In genomic region chr17:26838911-26839717, GRCm38 (mm10) we compare ENCODE assay signal across 10 mouse cellular contexts. TPM values are rescaled to one million over a fixed set of nuclear protein-coding genes. Genes with fewer than 3 reads are reported as not detected.
DNase-seq lines count a peak whose midpoint lies in the region; ATAC-seq lines count a peak whose summit lies in the region.
"Had no signal": no experiment of that assay in that cellular context is flagged by ENCODE, and none has a peak within 500 bp of the region (broad histone marks: within the 10 kb centered on the region; RNA-seq: fewer than 3 reads in every experiment).

No protein-coding gene starts in this region.

- ATAC-seq in heart, embryonic 16.5 days (replicated peaks; ENCODE audit: extremely low read depth, insufficient read depth, low FRiP score): no peak
- no peak for ATAC-seq in liver, embryonic 13.5 days (ENCODE audit: low read depth)

- WGBS in heart, embryonic 16.5 days: 2% methylated on average over 85 of the region's 87 CpGs
- 1% methylated on average over 87 of the region's 87 CpGs for WGBS in liver, embryonic 13.5 days (ENCODE audit: insufficient replicate concordance)

- peak overlapping the region; percentile 95 for H3K27ac ChIP-seq in heart, embryonic 16.5 days (ENCODE audit: low read length)
- no peak overlapping the region for H3K27ac ChIP-seq in liver, embryonic 13.5 days

- peak overlapping the region; percentile 97 for H3K9ac ChIP-seq in heart, embryonic 16.5 days (ENCODE audit: low read length)
- no peak overlapping the region for H3K9ac ChIP-seq in liver, embryonic 13.5 days

- peaks cover 38% of the 10 kb centered on the region for H3K27me3 ChIP-seq in heart, embryonic 16.5 days (ENCODE audit: control insufficient read depth, insufficient read depth, low read length)
- peaks cover 100% of the 10 kb centered on the region for H3K27me3 ChIP-seq in liver, embryonic 13.5 days

- peak; percentile 18 for DNase-seq in adrenal gland, adult 2 months
- no peak for DNase-seq in adrenal gland, postnatal 25 days
- peak; percentile 73 for DNase-seq in ZHBTc4 (ENCODE audit: low read depth, low spot score)
- no peak for DNase-seq in liver, embryonic 13.5 days
- DNase-seq in spleen, adult 18-20 months: no peak
- DNase-seq in kidney, postnatal 25 days: no peak
- DNase-seq in ovary, postnatal 10 days (ENCODE audit: low spot score): no peak

- peaks cover 9% of the 10 kb centered on the region for H3K4me1 ChIP-seq in heart, embryonic 16.5 days (ENCODE audit: control insufficient read depth, insufficient read depth, low read length)
- 0 out of 2 replicates have a peak, but pooled peaks cover 5% of the 10 kb centered on the region for H3K4me1 ChIP-seq in liver, embryonic 13.5 days (replicated peaks)

- H3K4me2 ChIP-seq in heart, embryonic 16.5 days (ENCODE audit: low read depth, low read length): peak overlapping the region; percentile 76
- no peak overlapping the region for H3K4me2 ChIP-seq in liver, embryonic 13.5 days

- peak overlapping the region; percentile 77 for H3K4me3 ChIP-seq in heart, embryonic 16.5 days (ENCODE audit: low read length)
- peak overlapping the region; percentile 9; the same call in 1 of the 2 replicates for H3K4me3 ChIP-seq in liver, embryonic 13.5 days (replicated peaks)

- peaks cover under 1% of the 10 kb centered on the region; the same call in 1 of the 2 replicates for H3K36me3 ChIP-seq in heart, embryonic 16.5 days (ENCODE audit: control insufficient read depth, insufficient read depth)
- no peaks in the 10 kb centered on the region for H3K36me3 ChIP-seq in liver, embryonic 13.5 days

- no peaks in the 10 kb centered on the region for H3K9me3 ChIP-seq in heart, embryonic 16.5 days (replicated peaks; ENCODE audit: control insufficient read depth, low read length)
- H3K9me3 ChIP-seq in liver, embryonic 13.5 days (replicated peaks): no peaks in the 10 kb centered on the region

RNA-seq across cellular contexts. Expression of gene Nkx2-5, which starts 5.7 kb away (rescaled TPM):
- not detected for total RNA-seq in adrenal gland, adult 2 months (2021)
- 0.16 and 0.26 TPM in 2 replicates for polyA plus RNA-seq in adrenal gland, adult 2 months (2012; rRNA removed)
- not detected in 2 replicates for total RNA-seq in adrenal gland, postnatal 25 days (2021)
- polyA plus RNA-seq in heart, embryonic 16.5 days (2015; fragmentation: Nextera tagmentation; extraction: Ambion mirVana): 123 and 132 TPM in 2 replicates
- 0.90 TPM in 1 of 2 replicates, not detected in the other for polyA plus RNA-seq in liver, embryonic 13.5 days (2015; fragmentation: Nextera tagmentation; extraction: Ambion mirVana)
- total RNA-seq: gastrocnemius, postnatal 4 days; monocyte, adult 5-6 weeks had no signal

RNA-seq across cellular contexts. Expression of gene Bnip1, which starts 58.2 kb away (rescaled TPM):
- 10 to 100 TPM; 22.1 to 22.3 TPM for total RNA-seq in adrenal gland, adult 2 months (2021)
- polyA plus RNA-seq in adrenal gland, adult 2 months (2012; rRNA removed): 10.1 and 12.9 TPM in 2 replicates
- 27.8 and 30.6 TPM in 2 replicates for total RNA-seq in adrenal gland, postnatal 25 days (2021)
- 56.8 and 56.9 TPM in 2 replicates for polyA plus RNA-seq in heart, embryonic 16.5 days (2015; fragmentation: Nextera tagmentation; extraction: Ambion mirVana)
- polyA plus RNA-seq in liver, embryonic 13.5 days (2015; fragmentation: Nextera tagmentation; extraction: Ambion mirVana): 26.9 and 28.6 TPM in 2 replicates

Comparison
In these comparisons a context has a peak if more than half of its experiments do, and no peak if none do; other contexts are left out.
1. DNase-seq: peak in adrenal gland, adult 2 months (single experiment) and ZHBTc4 (single experiment); none in adrenal gland, postnatal 25 days (single experiment), liver, embryonic 13.5 days (single experiment), spleen, adult 18-20 months (0 of 2), kidney, postnatal 25 days (0 of 2) and ovary, postnatal 10 days (single experiment).
2. RNA of gene Nkx2-5, which starts 5.7 kb away (polyA plus RNA-seq): 123 to 132 TPM in heart, embryonic 16.5 days; 0.16 to 0.26 TPM in adrenal gland, adult 2 months and 0.90 TPM in liver, embryonic 13.5 days; every median in the first group is over 10 times any median in the second.